Mouse (Mus musculus) hindbrain, postnatal 0 days (tissue): ENCODE measurements at regions not wholly inside any gene's neighbourhood (a gene's known extent, or its start where the extent isn't known, plus 50 kb on each side); places are given as distances from the start of the nearest gene placed in this dataset.

Experiments used
- ATAC-seq: fragments of 200-750 bp; cut with Nextera tagmentation; 2 replicates; pipeline ENCODE4 v1.8.0; 2017; ENCODE audit warnings: mild to moderate bottlenecking, moderate TSS enrichment, moderate library complexity
- DNase-seq: peaks from one replicate; pipeline ENCODE4 v3.0.0-alpha.2; 2015; ENCODE audit warnings: low spot score
- H3K27ac ChIP-seq: fragments of 300-500 bp; sonication (generic); 2 replicates; pipeline ENCODE4 v1.5.1; 2014; ENCODE audit warnings: mild to moderate bottlenecking
- H3K27me3 ChIP-seq: fragments of 300-500 bp; sonication (generic); 2 replicates; pipeline ENCODE4 v1.6.1; 2014; ENCODE audit warnings: low read length, mixed read lengths; ENCODE audit not compliant: insufficient read depth
- H3K36me3 ChIP-seq: fragments of 300-500 bp; sonication (generic); 2 replicates; pipeline ENCODE4 v1.6.1; 2014; ENCODE audit warnings: low read length, mixed read lengths; ENCODE audit not compliant: insufficient read depth
- H3K4me1 ChIP-seq: fragments of 300-500 bp; sonication (generic); 2 replicates; pipeline ENCODE4 v1.6.1; 2014; ENCODE audit warnings: antibody characterized with exemption, low read length, mixed read lengths; ENCODE audit not compliant: insufficient read depth
- H3K4me2 ChIP-seq: fragments of 300-500 bp; sonication (generic); 2 replicates; pipeline ENCODE4 v1.6.1; 2014; ENCODE audit warnings: low read depth, mild to moderate bottlenecking, low read length, moderate library complexity, mixed read lengths
- H3K4me3 ChIP-seq: fragments of 300-500 bp; sonication (generic); 2 replicates; pipeline ENCODE4 v1.5.1; 2014; ENCODE audit warnings: low read length
- H3K9ac ChIP-seq: fragments of 300-500 bp; sonication (generic); replicated peaks from 2 replicates; pipeline ENCODE4 v1.6.1; 2014; ENCODE audit warnings: mild to moderate bottlenecking, low read length, moderate library complexity, mixed read lengths
- H3K9me3 ChIP-seq: fragments of 300-500 bp; sonication (generic); 2 replicates; pipeline ENCODE4 v1.6.1; 2016; ENCODE audit warnings: low read length, mixed read lengths
- CTCF ChIP-seq: IDR thresholded peaks from 2 replicates; pipeline ENCODE4 v1.5.1; 2016; ENCODE audit warnings: antibody characterized with exemption, control low read depth, low read depth
- WGBS: fragments of 180-500 bp; shearing (Covaris S2); extraction: QIAGEN DNeasy Blood & Tissue Kit; methylation state at CpG from one replicate; pipeline ENCODE4 v1.1.7; 2014; 5-methylcytosine and 5-hydroxymethylcytosine counted together

GRCm38 (mm10) chr16:80728739-80729138 lies 471.8 kb upstream of the Ncam2 start:
- Histone ChIP-seq H3K9ac (no peak overlapping the region), H3K4me2 (no peak overlapping the region), H3K4me3 (no peak overlapping the region), H3K27me3 (no peaks in the 10 kb centered on the region), H3K9me3 (no peaks in the 10 kb centered on the region), H3K4me1 (no peaks in the 10 kb centered on the region), H3K36me3 (no peaks in the 10 kb centered on the region), H3K27ac (no peak overlapping the region)
- 81% methylated on average over 2 of the region's 2 CpGs for WGBS
- TF ChIP-seq CTCF: no peak
- no peak for DNase-seq
- no peak for ATAC-seq

- Histone ChIP-seq H3K9me3 (no peaks in the 10 kb centered on the region), H3K27ac (no peak overlapping the region), H3K9ac (no peak overlapping the region), H3K4me2 (no peak overlapping the region), H3K4me3 (no peak overlapping the region), H3K27me3 (no peaks in the 10 kb centered on the region), H3K4me1 (no peaks in the 10 kb centered on the region), H3K36me3 (no peaks in the 10 kb centered on the region)
- TF ChIP-seq CTCF: no peak
- ATAC-seq (no peak), DNase-seq (no peak)
- WGBS: 97% methylated on average over 2 of the region's 2 CpGs
Measured at GRCm38 (mm10) chr16:80773261-80773660, 427.2 kb upstream of the Ncam2 start.

DNA sequence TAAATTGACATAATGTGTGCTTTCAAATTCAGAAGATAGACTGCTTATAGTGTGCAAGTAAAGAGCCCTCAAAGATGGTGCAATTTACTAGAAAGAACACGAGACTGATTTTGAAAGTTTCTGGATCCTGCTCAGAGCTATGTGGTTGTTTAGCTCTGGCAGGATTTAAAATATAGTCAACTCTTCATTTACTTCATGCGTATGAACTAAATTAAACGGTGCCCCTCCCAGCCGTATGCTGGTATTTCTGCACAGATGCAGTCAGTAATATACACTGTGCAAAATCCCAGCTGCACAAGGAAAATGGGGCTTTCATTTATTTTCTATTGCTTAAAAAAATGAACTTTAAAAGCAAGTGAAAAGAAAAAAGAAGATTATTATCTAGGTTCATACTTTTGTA lies 383.4 kb upstream of the Ncam2 start:
- DNase-seq: no peak
- Histone ChIP-seq H3K27me3 (no peaks in the 10 kb centered on the region), H3K36me3 (no peaks in the 10 kb centered on the region), H3K9ac (no peak overlapping the region), H3K4me2 (no peak overlapping the region), H3K9me3 (no peaks in the 10 kb centered on the region), H3K4me1 (no peaks in the 10 kb centered on the region), H3K27ac (no peak overlapping the region), H3K4me3 (no peak overlapping the region)
- TF ChIP-seq CTCF: no peak
- 85% methylated on average over 4 of the region's 4 CpGs for WGBS
- ATAC-seq: no peak

- WGBS: 64% methylated on average over 4 of the region's 4 CpGs
- ATAC-seq: no peak
- H3K4me1 ChIP-seq: no peaks in the 10 kb centered on the region
- DNase-seq: peak; percentile 25
- TF ChIP-seq CTCF: no peak
- H3K4me2 ChIP-seq: no peak overlapping the region
- no peak overlapping the region for H3K27ac ChIP-seq
- H3K9me3 ChIP-seq: no peaks in the 10 kb centered on the region
- H3K4me3 ChIP-seq: no peak overlapping the region
- H3K9ac ChIP-seq: no peak overlapping the region
- no peaks in the 10 kb centered on the region for H3K36me3 ChIP-seq
- H3K27me3 ChIP-seq: no peaks in the 10 kb centered on the region
Measured at GRCm38 (mm10) chr16:80834532-80834931, 366.0 kb upstream of the Ncam2 start.
